Mouse (Mus musculus) liver, embryonic 14.5 days (tissue): ENCODE measurements at regions not wholly inside any gene's neighbourhood (a gene's known extent, or its start where the extent isn't known, plus 50 kb on each side); places are given as distances from the start of the nearest gene placed in this dataset.

Source experiments
- CTCF ChIP-seq: IDR thresholded peaks from 2 replicates; pipeline ENCODE4 v1.5.1; 2016; ENCODE audit warnings: antibody characterized with exemption, low read depth, control low read depth
- EP300 ChIP-seq: IDR thresholded peaks from 2 replicates; pipeline ENCODE4 v1.6.1; 2016; ENCODE audit warnings: antibody characterized with exemption, low read depth

DNA sequence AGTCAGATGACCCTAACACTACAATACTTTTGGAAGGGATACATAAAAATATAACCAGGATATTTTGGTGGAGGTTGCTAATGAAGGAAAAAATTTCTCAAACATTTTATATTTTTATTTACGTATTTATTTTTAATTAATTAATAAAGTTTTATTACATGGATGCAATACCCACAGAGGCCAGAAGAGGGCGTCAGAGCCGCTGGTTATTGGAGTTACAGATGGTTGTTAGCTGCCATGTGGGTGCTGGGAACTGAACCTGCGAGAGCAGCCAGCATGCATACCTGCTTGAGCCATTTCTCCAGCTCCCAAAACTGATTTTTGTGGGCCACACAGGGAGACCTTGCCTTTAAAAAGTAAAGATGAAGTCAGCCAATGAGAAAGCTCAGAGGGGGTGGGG is 74.6 kb upstream of the Slc45a1 start:
- peak; percentile 45 for TF ChIP-seq CTCF
- TF ChIP-seq EP300 = no peak
